Mouse (Mus musculus) embryonic stem cell, embryonic (primary cell): ENCODE data around the gene Rpa1.

ENCODE experiments used
- CTCF ChIA-PET, 4 experiments: fragments of 300-600 bp in 2 of 4; fragments of 350-600 bp in 2 of 4; sonication (Branson Sonifier 250); formaldehyde crosslinking; loops; one replicate each; lab custom pipeline; 2022; ENCODE audit warnings: inconsistent platforms in 2 of 4; lab: Charles Lee
- POLR2A ChIA-PET, 4 experiments: fragments of 300-600 bp in 2 of 4; fragments of 350-600 bp in 2 of 4; sonication (Branson Sonifier 250); formaldehyde crosslinking; loops; one replicate each; lab custom pipeline; 2022; ENCODE audit warnings: antibody characterized with exemption in 4 of 4, inconsistent platforms in 1 of 4; lab: Charles Lee

The Rpa1 gene

DNA sequence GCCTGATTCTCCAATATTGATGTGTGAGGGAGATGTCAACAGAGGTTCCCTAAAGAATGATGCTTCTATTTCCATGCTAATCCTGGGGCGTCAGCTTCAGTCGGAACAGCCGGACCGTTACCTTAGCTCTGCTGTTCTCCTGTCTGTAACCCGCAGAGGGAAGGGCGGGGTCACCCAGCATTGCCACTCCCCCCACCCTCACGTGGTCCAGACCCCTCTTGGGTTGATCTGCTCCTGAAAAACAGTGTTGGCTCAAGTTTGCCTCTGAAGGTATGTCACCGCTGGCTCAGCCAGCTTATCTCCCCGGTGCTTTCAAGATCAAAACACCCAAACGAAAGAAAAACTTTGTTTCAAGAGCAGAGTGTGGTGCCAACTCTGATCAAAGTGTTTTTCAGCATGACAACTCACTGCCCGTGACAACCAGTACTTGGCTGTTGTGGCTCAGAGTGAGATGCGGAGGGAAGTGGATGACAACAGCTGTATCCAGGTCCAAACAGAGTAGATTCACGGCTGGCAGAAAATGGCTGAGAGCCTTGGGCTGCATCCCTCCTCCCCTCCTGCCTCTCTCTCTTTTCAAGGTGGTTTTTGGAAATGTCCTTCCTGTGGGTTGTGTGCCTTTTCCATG, 65.5 kb downstream of the Rpa1 start:
- ChIA-PET CTCF (interaction anchor here (0.6 to 2.3 kb wide), 15 partner anchors 8 to 124 kb away, joined by 3 to 17 read pairs (median 3); partner anchors contain the start of genes Hic1 (in 1 of the 4) and Rtn4rl1 (in 1 of the 4)), POLR2A (interaction anchor here in 3 of 4 experiments (0.6 to 6.5 kb wide), 26 partner anchors 8 to 204 kb away, joined by 3 to 50 read pairs (median 4); partner anchors contain the start of genes Dph1 (in 1 of the 3), Prpf8 (in 1 of the 3) and Tlcd2 (in 1 of the 3))

DNA sequence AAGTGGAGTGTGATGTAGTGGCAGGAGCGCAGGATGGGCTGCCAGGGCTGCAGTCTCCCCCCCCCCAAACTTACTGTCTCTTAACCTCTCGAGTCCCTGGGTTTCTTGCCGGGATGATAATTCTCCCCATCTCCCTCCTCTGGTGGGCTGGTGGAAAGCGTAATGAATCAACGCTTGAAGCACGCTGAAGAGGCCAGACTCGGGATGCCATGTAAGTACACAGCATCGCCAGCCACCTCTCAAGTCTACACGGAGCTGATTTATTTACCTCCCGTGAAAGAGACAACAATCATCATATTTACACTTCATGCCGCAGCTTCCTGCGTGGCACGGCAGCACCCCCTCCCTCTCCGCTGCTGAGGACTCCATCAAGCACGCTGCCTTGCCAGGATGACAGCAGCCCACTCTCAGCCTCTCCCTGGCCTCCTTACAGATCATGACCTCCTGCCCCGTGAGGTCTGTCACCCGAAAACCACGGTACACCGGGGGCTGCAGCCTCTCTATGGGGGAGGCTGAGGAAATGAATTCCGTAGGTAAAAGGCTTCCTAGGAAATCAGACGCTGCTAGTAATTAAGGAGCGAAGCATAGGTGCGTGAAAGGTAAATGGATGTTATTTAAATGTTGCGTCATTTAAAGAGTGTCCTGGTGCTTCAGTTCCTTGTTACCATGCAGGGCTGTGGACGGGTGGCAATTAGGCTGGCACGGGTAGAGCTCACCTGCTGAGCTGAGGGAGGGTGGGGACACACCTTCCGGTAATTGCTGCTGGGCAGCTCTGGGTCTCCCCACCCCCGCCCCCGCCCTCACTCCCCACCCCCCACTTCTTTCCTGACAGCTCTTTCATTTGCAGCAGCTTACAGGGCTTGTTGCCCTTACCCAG, 66.5 kb downstream of the Rpa1 start:
- ChIA-PET CTCF (interaction anchor here (0.5 to 2.3 kb wide), 14 partner anchors 9 to 125 kb away, joined by 3 to 17 read pairs (median 4); partner anchors contain the start of genes Hic1 (in 2 of the 4) and Rtn4rl1 (in 1 of the 4)), POLR2A (interaction anchor here (0.6 to 6.5 kb wide), 31 partner anchors 8 to 447 kb away, joined by 3 to 50 read pairs (median 4); partner anchors contain the start of genes Tlcd2 (in 2 of the 4), Dph1 (in 1 of the 4) and Prpf8 (in 1 of the 4))

- ChIA-PET CTCF (interaction anchor here in 2 of 4 experiments (0.7 to 1.7 kb wide), 2 partner anchors 49 to 149 kb away, joined by 6 to 10 read pairs; no protein-coding TSS in a partner anchor), POLR2A (interaction anchor here in 3 of 4 experiments (0.5 to 6.5 kb wide), 23 partner anchors 9 to 366 kb away, joined by 3 to 50 read pairs (median 4); partner anchors contain the start of genes Hic1 (in 1 of the 3) and Tlcd2 (in 1 of the 3))
Observed at GRCm38 (mm10) chr11:75280435-75281001, 67.6 kb downstream of the Rpa1 start.

DNA sequence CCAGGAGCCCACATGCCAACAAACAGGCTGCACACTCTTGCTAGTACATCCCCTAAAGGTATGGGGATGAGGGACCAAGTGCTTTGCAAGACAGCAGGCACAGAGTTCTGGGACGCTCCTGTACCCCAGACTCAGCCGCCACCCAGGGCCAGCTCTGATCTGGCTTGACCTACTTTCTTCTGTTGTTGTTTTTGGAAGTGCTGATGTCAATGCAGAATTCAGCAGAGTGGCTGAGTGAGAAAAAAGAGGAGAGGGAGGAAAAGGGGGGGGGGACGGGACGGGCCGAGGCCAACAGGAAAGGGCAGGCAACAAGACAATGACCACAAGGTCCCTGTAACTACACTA, 68.1 kb downstream of the Rpa1 start:
- POLR2A ChIA-PET: interaction anchor here in 3 of 4 experiments (0.5 to 6.5 kb wide), 29 partner anchors 10 to 182 kb away, joined by 3 to 50 read pairs (median 4); partner anchors contain the start of genes Hic1 (in 1 of the 3), Rpa1 (in 1 of the 3) and Tlcd2 (in 1 of the 3)
- CTCF ChIA-PET: interaction anchor here in 3 of 4 experiments (0.6 to 1.7 kb wide), 11 partner anchors 11 to 922 kb away, joined by 3 to 10 read pairs (median 3); no protein-coding TSS in a partner anchor

DNA sequence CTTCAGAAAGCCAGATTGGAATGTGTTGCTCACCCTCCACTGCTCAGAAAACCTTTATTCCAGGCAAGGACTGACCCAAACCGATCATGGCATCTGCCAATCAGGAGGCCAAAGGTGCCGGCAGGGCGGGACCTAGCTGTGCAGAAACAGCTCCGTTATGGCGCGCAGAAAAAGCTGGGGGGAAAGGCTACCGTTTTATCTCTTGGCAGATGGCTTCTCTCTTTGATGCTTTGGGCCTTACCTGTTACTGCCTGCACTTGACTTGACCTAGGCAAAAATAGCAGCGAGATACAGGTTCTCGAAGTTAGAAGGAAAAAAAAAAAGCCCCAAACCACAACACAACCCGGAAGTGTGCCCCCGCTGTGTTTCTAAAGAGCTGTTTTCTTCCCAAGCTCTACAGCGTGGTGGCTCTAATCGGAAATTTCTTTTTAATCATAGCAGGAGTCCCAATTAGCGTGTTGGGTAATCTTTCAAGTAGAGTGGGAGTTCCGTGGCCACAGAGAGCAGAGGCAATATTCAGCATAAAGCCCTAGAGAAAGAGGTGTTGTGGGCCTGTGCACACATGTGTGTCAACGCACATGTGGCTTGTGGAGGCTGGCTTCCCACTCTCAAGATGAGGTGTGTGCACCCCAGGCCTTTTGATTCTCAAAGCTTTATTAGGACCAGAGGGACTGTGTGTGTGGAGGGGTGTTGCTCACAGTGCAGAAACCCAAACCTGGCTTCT, 68.6 kb downstream of the Rpa1 start:
- POLR2A ChIA-PET: interaction anchor here in 3 of 4 experiments (0.5 to 6.5 kb wide), 45 partner anchors 9 to 558 kb away, joined by 3 to 50 read pairs (median 4); partner anchors contain the start of genes Tlcd2 (in 3 of the 3), Rpa1 (in 2 of the 3), Hic1 (in 1 of the 3) and Inpp5k (in 1 of the 3)
- CTCF ChIA-PET: interaction anchor here in 3 of 4 experiments (0.6 to 1.7 kb wide), 15 partner anchors 9 to 922 kb away, joined by 3 to 10 read pairs (median 3); no protein-coding TSS in a partner anchor

GRCm38 (mm10) chr11:75279013-75279341, 69.1 kb downstream of the Rpa1 start:
- POLR2A ChIA-PET: interaction anchor here in 3 of 4 experiments (0.5 to 6.5 kb wide), 34 partner anchors 8 to 352 kb away, joined by 3 to 50 read pairs (median 4); partner anchors contain the start of genes Tlcd2 (in 3 of the 3), Rpa1 (in 2 of the 3), Hic1 (in 1 of the 3) and Inpp5k (in 1 of the 3)
- CTCF ChIA-PET: interaction anchor here in 2 of 4 experiments (0.9 to 1.7 kb wide), 11 partner anchors 9 to 114 kb away, joined by 3 to 10 read pairs (median 3); no protein-coding TSS in a partner anchor

DNA sequence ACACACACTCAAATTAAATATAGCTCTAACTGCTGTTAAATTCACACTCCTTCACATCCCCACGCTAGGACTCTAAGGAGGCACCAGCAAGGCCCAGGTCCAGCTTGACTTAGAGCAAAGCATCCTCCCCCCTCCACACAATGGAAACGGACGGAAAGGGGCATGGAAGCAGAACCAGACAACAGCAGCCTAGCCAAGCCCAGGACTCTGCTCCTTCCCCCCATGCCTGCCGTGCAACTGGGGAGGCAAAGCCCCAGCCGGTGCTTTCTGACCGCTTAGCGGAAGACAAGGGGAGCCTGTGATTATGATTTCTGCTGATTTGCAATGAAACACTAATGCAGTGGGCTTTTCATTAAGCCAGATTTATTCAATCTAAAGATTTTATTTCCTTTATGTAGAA, 70.0 kb downstream of the Rpa1 start:
- CTCF ChIA-PET: interaction anchor here in 2 of 4 experiments (0.6 to 1.0 kb wide), 2 partner anchors 12 to 46 kb away, joined by 5 to 7 read pairs; no protein-coding TSS in a partner anchor
- POLR2A ChIA-PET: interaction anchor here in 2 of 4 experiments (2.6 to 6.5 kb wide), 2 partner anchors 10 to 15 kb away, joined by 7 to 50 read pairs; no protein-coding TSS in a partner anchor

GRCm38 (mm10) chr11:75275035-75275434, 73.1 kb downstream of the Rpa1 start:
- CTCF ChIA-PET: no interaction called here
- POLR2A ChIA-PET: no interaction called here

DNA sequence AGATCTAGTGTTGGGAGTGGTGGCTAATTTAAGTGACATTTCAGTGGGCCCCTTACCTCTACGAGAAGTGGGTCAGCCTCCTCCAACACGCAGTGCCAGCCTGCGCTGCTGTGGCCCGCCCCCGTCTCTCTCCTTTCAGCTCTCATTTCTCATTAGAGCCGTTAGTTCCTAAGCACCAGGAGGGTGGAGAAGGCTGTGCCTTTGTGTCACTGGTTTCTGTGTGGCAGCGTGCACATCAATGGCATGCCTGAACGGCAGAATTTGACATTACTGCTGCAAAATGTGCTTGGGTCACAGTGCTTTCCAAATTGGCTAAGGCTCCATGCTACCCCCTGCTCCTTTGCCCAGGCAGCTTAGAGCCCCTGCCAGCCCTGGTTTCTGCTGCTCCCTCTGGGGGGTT, 74.7 kb downstream of the Rpa1 start:
- CTCF ChIA-PET: interaction anchor here in 3 of 4 experiments (0.7 to 1.5 kb wide), 3 partner anchors 9 to 61 kb away, joined by 3 to 5 read pairs (median 3); no protein-coding TSS in a partner anchor
- POLR2A ChIA-PET: interaction anchor here (0.5 to 1.7 kb wide), 5 partner anchors 9 to 1154 kb away, joined by 3 to 4 read pairs (median 4); no protein-coding TSS in a partner anchor

DNA sequence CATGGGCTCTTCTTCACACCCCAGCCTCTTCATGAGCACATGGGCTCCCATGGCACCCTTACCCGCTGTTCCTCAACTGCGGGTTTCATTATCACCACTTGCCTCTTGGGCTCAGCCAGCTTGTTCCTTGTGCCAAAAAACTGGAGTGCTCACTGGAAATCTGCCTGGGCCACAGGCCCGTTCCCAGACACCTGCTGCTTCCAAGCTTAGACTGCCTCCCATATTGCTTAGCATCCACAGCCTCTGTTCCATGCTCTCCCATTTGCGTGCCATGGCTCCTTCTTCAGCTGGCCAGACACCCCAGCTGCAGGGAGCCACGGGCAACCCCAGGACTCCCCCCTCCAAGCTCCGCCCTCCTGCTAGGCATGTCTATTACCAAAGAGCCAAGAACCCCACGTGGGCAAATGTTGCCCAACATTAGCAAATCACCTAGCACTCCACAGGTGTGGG, 77.1 kb downstream of the Rpa1 start:
- ChIA-PET POLR2A (interaction anchor here in 3 of 4 experiments (0.8 to 3.0 kb wide), 12 partner anchors 8 to 101 kb away, joined by 3 to 16 read pairs (median 4); partner anchors contain the start of gene Hic1 (in 1 of the 3)), CTCF (interaction anchor here in 3 of 4 experiments (0.6 to 1.5 kb wide), 4 partner anchors 8 to 48 kb away, joined by 3 to 9 read pairs (median 4); no protein-coding TSS in a partner anchor)

DNA sequence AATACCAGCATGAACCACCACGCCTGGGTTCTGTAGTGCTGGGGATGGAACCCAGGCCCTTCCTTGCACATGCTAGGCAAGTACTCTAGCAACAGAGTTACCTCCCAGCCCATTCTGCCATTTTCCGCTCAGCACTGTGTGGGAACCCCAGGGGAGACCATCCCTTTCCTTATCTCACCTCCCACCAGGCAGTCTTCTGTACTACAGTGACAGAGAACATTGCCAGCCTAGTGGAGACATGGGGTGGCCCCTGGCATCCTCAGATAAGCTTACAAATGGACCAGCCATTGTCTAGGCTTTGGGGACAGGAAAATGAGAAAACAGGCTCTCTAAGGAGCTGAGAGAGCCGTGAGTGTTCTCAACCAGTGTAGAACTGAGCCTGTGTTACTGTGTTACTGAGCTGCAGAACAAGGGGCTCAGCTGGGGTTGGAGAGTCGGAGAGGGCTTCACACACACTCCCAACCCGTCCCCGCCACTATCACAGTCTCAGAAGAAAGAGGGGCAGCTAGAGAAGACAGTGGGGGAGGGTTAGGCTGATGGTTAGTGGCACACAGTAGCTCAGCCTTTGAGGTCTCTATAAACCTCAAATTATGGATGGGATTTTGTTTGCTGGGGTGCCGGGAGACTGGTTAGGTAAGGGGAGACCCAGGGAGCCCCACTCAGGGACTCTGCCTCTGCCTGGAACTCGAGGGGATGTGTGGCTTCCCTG, 77.7 kb downstream of the Rpa1 start:
- ChIA-PET POLR2A (interaction anchor here in 3 of 4 experiments (0.8 to 3.0 kb wide), 9 partner anchors 9 to 100 kb away, joined by 3 to 16 read pairs (median 4); partner anchors contain the start of gene Hic1 (in 1 of the 3)), CTCF (interaction anchor here in 2 of 4 experiments (0.9 to 1.2 kb wide), 2 partner anchors 9 to 65 kb away, joined by 3 read pairs; no protein-coding TSS in a partner anchor)

- CTCF ChIA-PET: no interaction called here
- POLR2A ChIA-PET: interaction anchor here in 2 of 4 experiments (1.3 to 3.0 kb wide), 3 partner anchors 10 to 12 kb away, joined by 3 to 16 read pairs (median 7); no protein-coding TSS in a partner anchor
Observed at GRCm38 (mm10) chr11:75269213-75269612, 78.9 kb downstream of the Rpa1 start.

- ChIA-PET POLR2A (interaction anchor here in 3 of 4 experiments (0.7 to 3.0 kb wide), 9 partner anchors 9 to 193 kb away, joined by 3 to 16 read pairs (median 3); partner anchors contain the start of gene Tlcd2 (in 1 of the 3)), CTCF (no interaction called here)
Observed at GRCm38 (mm10) chr11:75268492-75268891, 79.6 kb downstream of the Rpa1 start.

- ChIA-PET POLR2A (interaction anchor here in 3 of 4 experiments (0.7 to 1.7 kb wide), 8 partner anchors 8 to 193 kb away, joined by 3 to 7 read pairs (median 3); partner anchors contain the start of gene Tlcd2 (in 1 of the 3)), CTCF (interaction anchor here in 2 of 4 experiments (0.6 to 1.7 kb wide), 2 partner anchors 12 to 36 kb away, joined by 4 to 5 read pairs; no protein-coding TSS in a partner anchor)
Observed at GRCm38 (mm10) chr11:75267826-75268281, 80.3 kb downstream of the Rpa1 start.

DNA sequence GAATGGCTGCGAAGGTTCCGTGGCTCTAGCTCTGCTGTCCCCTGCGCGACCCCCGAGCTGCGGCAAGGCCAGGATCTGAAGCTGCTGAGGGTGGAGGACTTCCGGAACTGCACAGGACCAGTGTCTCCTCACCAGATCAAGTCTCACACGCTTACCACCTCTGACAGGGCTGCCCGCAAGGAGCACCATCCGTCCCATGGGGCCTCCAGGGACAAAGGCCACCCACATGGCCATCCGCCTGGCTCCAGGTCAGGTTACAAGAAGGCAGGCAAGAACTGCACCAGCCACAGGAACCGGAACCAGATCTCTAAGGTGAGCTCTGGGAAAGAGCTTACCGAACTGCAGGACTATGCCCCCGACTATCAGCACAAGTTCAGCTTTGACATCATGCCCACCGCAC, 82.6 kb downstream of the Rpa1 start:
- POLR2A ChIA-PET: interaction anchor here in 3 of 4 experiments (0.6 to 2.6 kb wide), 15 partner anchors 11 to 367 kb away, joined by 3 to 13 read pairs (median 3); partner anchors contain the start of gene Ovca2 (in 1 of the 3)
- CTCF ChIA-PET: interaction anchor here in 3 of 4 experiments (0.5 to 2.7 kb wide), 9 partner anchors 11 to 166 kb away, joined by 3 to 13 read pairs (median 4); no protein-coding TSS in a partner anchor
